Mouse (Mus musculus) spleen, adult 2 months (tissue): Measurements from ENCODE around the gene Olfr71.

Experiments used
- CTCF ChIP-seq: fragments of 200-500 bp; IDR thresholded peaks from 2 replicates; pipeline ENCODE4 v1.5.1; 2011; ENCODE audit warnings: mild to moderate bottlenecking, inconsistent platforms; ENCODE audit not compliant: insufficient read depth, insufficient read length, insufficient replicate concordance; ENCODE audit errors: extremely low read depth
- POLR2A ChIP-seq: fragments of 200-500 bp; IDR thresholded peaks from 2 replicates; pipeline ENCODE4 v1.6.1; 2011; ENCODE audit warnings: low read depth, low read length, inconsistent platforms

DNA sequence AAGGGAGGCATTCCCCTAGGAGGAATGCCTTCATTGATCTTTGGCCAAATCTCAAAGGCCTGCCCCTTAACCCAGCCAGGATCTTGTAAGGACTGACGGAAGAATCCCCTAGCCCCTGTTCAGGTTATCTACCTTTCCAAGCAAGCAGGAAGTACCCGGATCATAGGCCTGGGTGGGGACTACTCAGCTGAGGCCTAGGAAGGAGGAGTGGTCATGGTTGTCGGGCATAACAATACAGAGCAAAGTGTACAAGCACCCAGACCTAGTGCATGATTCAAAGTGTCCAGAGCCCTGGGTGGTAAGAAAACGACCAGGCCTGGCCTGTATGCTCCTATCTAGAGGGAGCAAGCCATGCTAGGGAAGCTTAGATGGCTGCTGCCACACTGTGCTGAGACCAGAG, 34.4 kb downstream of the Olfr71 start:
- TF ChIP-seq POLR2A (no peak), CTCF (no peak)
